Mouse (Mus musculus) lung, adult 2 months (tissue): ENCODE data around the gene Cep70.

Source experiments
- CTCF ChIP-seq: fragments of 200-500 bp; IDR thresholded peaks from 2 replicates; pipeline ENCODE4 v1.5.1; 2011; ENCODE audit warnings: mild to moderate bottlenecking, low read length, control low read depth; ENCODE audit not compliant: insufficient read depth
- POLR2A ChIP-seq: fragments of 200-500 bp; IDR thresholded peaks from 2 replicates; pipeline ENCODE4 v1.6.1; 2011; ENCODE audit warnings: low read depth, mild to moderate bottlenecking, control low read depth, low read length, borderline replicate concordance; ENCODE audit errors: extremely low read depth

DNA sequence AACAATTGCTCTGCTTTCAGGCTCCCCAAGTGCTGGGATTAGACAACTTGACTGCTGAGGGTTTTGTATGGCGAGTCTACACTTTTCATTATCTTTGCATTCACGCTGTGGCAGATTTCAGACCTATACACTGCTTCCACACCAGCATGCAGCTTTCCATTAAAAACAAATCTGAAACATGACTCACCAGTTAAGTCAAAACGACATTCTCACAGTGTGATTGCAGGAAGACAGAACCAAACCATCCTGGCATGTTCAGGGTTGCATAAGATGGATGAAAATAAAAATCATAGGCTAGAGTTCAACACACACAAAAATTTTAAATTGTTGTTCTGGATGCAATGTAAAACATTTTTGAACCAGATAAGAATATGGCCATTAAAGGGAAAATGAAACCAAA, 18.6 kb upstream of the Cep70 start:
- TF ChIP-seq CTCF: no peak
- no peak for TF ChIP-seq POLR2A
